Mouse (Mus musculus): ENCODE data around the gene Exoc7.

- TF ChIP-seq POLR2A (IDR thresholded peaks at IDR 0.05; ENCODE audit: low read depth, low read length): no peak
- no peak for TF ChIP-seq CTCF (IDR thresholded peaks at IDR 0.05; ENCODE audit: extremely low read depth, insufficient read depth, insufficient read length, insufficient replicate concordance)
These were observed 40.0 kb upstream of the Exoc7 start for GRCm38 (mm10) chr11:116347012-116347411.
